Mouse (Mus musculus) thymus, adult 18-20 months (tissue): ENCODE data around the gene Sgpp2.

Source experiments
- DNase-seq, 2 experiments: peaks; one replicate each; pipeline ENCODE4 v3.0.0; 2022; ENCODE audit warnings: mixed read lengths in 2 of 2

Gene Sgpp2

DNA sequence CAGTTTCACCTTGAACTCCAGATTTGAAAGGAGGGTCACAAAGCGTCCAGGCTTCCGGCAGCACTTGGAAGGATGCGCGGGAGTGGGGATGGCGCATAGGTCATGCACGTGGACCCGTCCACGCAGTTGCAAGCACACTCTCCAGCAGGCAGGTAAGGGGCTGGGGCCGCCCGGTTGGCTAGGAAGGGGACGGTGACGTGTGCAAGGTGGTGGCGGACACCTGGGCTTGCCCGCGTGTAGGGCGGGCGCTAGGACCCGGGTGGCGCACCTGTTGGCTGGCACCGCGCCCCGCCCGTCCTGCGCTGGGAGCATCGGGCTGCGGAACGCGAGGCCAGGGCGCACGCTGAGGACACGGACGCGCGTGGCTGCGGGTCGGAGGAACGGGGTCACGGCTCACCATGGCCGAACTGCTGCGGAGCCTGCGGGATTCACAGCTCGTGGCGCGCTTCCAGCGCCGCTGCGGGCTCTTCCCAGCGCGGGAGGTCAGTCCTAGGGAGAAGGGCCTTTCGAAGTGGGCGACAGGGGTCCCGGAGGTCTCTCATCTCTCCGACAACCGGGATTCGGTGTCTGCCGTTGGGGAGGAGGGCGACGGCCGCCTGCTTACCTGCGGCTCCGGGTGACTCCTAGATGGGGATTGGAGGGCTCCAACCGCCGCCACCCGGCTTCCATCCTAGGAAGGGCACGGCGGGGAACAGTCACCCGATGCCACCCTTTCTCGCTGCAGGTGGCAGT is at the start of gene Sgpp2:
TSS of gene Sgpp2 (plus strand) at position 325 of the 732 bp plus-strand sequence.
- no peak for DNase-seq

DNA sequence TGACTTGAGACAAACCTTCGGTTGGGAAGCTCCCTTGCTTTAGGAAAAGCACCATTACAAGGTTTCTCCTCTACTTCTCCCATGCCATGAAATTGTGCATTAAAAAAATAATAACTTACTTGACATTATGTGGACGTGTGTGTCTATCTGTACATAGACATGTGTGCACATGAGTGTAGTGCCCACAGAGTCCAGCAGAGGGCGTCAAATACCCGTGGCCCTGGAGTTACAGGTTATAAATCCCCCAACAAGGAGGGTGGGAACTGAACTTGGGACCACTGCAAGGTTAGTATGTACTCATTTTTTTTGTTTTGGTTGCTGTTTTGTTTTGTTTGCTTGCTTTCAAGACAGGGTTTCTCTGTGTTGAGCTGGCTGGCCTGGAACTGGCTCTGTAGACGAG is 42.6 kb upstream of the Sgpp2 start:
- no peak for DNase-seq

DNA sequence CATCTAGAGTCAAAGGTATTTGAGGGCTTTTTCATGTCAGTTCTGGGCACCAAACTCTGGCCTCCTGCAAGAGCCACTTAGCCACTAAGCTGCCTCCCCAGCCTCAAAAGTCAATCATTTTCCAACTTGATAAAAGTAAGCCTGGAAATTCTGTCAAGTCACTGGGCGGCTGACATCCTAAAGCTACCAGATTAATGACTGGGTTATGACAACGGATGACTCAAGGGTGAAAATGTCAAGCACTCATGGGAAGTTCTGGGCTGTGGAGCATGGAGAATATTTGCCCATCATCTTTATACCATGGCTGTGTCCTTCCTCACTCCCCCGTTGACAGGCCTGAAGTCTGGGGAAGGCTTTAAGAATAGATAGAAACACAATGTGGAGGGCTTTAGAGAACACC is 37.2 kb upstream of the Sgpp2 start:
- no peak for DNase-seq

DNA sequence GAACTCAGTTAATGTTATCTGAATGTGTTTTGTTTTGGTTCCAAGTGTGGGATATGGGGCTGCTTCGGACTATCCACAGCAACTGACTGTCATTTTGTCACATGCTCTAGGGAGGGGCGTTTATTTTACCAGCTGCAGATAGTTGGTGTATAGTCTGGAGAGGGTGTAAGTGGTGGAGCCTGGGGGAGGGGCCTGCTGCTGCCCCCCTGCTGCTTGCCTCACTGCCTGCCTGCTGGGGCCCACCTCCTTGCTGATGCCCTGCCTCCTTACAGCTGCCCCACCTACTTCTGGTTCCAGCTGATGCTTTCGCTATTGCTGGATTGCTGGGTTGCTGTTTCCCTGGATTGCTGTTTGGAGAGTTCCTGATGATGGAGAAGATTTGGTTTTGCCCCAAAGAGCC is 31.0 kb upstream of the Sgpp2 start:
- DNase-seq = no peak

DNA sequence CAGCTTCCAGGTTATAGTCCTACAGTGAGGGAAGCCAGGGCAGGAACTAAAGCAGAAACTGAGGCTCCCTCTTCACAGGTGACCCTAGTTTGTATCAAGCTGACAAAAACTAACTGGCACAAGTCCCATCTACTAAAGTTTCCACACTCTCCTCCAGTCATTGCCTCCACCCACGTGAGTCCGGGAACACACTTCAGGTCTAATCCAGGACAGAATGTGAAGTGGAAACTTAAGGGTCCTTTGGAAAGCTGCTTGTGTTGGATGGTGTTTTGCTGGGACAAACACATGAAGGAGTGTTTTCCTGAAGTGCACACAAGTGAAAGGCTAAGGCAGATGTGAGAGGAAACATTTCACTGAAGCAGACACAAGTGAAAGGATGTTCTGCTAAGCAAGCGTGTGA is 17.7 kb upstream of the Sgpp2 start:
- no peak for DNase-seq

DNA sequence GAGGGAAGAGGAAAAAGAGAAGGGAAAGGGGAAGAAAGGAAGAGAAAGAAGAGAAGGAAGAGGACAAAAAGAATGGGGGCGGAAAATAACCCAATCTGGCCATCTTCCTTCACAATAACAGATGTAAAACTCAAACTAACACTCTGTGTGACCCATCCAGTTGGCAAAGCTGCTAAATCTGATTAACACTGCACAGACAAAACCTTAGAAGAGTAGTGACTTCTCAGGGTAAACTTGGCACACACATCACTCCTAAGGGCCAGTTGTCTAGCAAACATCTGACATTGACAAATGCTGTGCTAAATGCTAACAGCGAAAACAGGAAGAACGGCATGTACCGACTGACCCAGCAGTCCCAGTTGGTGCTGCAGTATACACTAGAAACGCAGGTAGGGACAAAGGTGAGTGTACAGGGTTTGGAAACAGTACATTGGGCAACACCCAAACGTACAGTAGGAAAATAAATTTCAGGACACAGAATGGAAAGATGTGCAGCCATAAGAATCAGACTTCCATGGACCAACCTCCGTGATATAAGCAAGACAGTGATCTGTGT is 10.4 kb upstream of the Sgpp2 start:
- no peak for DNase-seq

DNA sequence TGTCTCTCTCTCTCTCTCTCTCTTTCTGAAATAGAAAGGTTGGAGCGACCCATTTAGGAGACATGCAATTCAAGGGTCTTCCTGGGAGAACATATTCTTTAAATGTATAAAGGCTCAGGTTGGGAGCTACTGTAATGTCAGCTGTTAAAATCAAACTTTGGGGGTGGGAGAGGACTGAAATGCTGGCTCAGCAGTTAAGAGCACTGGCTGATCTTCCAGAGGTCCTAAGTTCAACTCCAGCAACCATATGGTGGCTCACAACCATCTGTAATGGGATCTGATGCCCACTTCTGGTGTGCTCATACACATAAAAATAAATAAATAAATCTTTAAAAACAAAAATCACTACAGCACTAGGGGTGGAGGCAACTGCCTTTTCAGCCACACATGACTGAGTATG is 1.5 kb upstream of the Sgpp2 start:
- DNase-seq = no peak

DNA sequence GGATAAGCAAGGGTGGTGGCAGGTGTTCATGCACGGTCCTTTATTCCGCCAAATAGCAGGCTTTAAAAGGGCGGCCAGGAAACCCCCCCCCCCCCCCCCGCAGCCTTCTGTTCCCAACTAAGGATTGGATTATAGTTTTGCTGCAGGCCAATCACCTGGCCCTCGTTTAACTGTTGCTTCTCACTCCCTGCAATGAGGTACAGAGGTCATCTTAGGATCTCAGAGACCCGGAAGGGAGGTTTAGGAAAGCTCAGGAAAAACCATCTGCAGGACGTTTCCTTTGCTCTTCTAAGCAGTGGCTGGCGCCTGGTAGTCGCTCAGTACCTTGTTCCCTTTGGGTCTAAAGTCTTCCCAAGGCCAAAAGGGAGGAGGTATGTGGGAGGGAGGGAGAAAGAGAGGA is 865 bp upstream of the Sgpp2 start:
- no peak for DNase-seq

DNA sequence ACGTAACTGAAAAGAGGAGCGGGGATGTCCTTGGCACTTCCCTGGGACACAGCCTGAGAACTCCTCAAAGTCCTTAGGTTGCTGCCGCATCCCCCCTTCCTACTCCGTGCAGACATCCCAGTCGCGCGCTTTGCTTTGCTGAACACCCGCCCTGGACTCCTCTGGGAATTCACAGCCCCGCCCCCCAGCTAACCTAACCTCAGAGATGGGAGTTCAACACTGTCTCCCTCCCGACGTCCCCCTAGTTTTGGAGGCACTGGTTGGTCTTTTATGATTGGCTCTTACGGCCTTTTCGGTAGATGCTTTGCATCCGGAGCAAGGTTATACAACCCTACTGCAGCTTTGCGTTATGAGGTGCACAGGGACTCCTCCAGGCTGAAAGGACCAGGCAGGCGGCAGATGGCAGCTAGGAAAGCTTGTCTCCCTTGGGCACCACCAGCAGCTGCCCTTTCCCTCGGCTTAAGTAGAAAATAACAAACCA is 756 bp downstream of the Sgpp2 start:
- DNase-seq = no peak

DNA sequence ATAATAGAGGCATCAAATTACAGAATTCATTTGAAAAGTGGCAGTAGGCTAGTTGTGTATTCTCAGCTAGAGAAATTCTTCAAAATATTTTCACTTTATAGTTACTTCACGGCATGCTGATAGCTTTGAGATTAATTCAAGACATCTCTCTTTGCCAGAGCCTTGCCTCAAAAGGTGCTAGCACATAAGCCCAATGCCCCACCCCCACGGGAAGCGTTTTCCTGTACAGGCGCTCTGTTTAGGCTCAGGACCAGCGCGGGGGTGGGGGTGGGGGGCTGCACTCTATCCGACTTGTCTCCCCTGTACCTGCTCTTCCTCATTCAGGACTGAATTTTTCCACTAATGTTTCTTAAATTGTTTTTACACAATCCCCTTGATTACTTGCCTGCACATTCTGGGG is 1.3 kb downstream of the Sgpp2 start:
- no peak for DNase-seq

DNA sequence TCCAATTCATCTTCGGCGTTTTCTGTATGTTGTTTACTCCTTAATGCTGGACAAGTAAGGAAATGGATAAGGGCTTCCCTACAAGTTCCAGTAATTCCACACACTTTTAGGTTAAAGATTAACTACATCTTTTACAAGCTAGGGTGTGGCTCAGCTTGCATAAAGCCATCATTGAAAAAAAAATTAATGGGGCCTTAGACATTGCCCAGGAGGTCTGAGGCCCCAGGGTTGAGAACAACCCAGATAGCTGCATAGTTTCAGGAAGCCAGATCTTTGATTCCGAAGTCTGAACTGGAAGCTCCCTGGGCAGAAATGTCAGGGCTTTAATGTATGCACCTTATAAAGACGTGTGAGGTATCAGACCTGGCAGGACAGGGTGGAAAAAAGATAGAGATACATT is 2.8 kb downstream of the Sgpp2 start:
- DNase-seq = no peak

DNA sequence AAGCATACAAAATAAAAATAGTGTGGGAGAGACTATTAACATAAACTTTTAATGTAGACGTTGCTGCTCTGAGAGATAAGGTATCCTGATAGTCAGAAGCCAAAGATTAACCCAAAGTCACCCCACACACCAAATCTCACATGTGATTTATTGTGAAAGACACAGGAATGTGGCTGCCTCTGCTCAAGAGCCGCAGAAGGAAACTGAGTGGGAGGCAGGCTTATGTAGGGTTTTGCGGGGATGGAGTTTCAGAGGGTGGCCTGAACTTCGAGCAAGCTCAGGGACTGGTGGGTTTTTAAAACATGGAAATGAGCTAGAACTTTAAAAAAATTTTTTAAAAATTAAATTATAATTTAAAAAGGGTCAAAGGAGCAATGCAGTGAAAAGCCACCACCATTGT is 3.8 kb downstream of the Sgpp2 start:
- no peak for DNase-seq

DNA sequence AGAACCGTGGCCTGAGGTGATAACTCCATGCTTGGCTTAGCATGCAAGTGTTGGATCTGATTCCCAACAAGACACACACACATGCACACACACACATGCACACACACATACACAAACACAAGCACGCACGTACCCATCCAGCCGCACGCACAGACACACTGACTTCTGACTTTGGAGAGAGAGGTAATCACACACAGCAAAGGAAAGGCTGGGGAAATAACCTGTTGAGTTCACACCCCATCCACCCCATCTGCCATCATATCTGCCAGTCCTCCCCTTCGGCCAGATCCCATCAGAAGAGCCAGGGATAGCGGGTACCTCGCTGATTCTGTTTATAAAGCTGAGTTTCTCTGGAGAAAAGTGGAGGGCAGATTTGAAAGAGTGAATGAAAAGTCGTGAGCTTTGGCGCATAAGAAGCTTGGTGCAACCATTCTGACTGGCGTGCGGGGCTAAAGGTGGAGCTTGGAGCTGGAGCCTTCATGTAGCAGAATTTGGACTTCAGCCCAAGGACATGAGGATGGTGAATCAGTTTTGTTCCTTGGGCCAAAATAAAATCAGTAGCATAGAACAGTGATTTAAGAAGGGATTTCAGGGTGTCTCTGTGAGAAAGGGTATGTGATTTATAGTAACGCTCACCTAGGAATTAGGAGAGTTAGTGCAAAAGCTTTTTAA is 8.1 kb downstream of the Sgpp2 start:
- DNase-seq = no peak

DNA sequence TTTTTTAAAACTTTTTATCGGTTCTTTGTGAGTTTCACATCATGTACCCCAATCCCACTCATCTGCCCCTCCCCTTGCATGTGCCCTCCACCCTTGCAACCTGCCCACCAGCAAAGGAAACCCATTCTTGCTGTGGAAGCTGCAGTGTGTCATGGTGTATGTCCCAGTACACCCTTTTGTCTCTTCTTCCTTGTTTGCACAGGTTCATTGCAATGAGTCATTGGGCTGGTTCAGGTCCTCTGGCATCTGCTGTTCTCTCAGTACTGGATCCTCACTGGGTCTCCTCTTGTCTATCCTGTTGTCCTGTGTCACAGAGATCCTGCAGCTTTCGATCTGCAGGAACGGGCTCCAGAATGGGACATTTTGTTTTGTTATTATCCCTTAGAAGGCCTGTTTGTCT is 10.1 kb downstream of the Sgpp2 start:
- DNase-seq = no peak

DNA sequence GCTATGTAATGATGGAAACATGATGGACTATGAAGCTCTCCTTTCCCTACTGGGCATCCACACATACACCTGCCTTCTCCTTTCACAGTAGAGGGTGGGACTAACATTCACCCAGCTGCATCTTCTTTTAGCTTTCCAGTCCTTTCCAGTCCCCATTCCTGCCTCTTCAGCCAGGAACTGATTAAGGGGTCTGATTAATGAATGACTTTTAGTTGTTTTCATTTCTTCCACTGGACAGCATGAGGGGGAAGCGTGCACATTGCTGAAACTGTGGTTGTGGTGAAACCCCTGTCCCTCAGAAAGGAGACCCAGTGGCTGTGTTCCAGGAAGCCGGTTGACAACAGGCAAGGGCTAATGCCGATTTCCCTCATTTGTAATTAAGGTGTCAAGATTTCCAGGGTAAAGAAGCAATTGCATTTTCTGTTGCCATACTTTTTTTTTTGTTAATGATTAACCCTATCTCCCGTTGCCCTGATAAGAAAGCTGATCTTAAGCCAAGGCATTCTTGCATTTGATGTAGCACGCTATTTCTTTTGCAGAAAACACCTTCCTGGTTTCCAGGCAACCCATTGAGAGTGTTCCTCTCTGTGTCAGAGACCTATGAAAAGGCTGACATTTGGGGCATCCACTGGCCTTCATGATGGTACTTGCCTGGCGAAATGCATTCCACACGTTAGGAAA is 12.1 kb downstream of the Sgpp2 start:
- no peak for DNase-seq

DNA sequence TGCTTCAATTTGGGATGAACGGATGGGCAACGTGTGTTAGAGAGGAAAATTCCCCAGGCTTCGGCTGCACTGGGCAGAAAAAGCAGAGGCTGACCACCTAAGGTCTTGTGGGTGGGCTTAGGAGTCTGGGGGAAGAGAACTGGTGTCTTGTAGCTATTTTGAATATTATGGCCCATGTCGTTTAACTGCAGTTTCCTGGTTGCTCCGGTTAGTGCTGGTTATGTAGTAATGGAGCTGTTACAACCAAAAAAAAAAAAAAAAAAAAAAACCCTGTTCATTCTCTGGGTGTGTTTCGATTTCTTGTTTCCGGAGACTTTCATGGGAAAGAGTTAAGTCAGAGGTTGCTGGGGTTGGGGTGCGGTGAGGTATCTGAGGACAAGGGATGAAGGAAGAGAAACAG is 12.7 kb downstream of the Sgpp2 start:
- no peak for DNase-seq

DNA sequence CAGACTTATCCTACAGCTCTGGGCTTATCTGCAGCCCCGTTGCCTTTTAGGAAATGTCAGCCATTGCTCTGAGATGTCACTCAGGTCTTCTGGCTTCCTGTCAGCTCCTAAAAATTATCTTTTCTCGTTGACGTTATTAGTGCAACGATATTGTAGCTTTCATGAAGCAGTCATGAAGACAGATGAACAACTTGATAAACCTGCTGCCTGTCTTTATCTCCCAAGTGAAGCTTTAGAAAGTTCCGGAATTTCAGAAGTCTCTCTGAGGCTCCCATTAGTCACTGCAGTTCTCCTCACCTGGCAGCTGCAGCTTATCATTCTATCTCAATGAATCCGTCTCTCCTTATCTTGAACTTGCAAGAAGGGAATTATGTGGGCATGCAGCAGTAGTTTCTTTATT is 13.9 kb downstream of the Sgpp2 start:
- DNase-seq = no peak

DNA sequence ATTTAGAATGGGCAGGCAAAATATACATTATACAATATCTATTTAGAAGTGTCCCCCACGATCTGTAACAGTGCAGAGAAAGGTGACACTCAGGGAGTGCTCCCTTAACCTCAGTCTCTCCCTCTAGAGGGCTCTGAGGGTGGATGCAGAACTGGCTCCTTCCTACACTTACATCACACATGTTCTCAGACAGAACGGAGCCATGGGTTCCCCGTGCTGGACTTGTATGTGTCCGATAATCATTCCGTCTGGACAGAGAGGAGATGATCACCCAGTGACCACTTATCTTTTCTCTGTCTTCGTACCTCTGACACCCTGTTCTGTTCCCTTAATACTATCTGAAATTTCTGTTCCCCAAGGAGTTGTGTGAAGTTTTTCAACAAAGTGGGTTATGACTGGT is 15.7 kb downstream of the Sgpp2 start:
- no peak for DNase-seq

DNA sequence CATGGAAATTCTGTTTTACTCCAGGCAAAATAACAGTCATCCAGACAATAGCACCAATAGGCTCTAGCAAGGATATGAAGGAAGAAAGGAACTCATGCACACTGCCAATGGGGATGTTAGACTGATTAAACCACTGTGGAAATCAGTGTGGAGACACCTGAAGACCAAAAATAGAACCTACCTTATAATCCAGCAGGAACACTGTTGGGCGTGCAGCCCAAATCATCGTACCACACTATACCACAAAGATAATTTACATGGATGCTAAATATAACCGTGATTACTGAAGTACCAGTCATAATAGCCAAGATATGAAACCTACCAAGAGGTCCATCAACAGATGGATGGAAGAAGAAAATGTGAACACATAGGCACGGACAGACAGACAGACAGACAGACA is 18.5 kb downstream of the Sgpp2 start:
- DNase-seq = no peak

DNA sequence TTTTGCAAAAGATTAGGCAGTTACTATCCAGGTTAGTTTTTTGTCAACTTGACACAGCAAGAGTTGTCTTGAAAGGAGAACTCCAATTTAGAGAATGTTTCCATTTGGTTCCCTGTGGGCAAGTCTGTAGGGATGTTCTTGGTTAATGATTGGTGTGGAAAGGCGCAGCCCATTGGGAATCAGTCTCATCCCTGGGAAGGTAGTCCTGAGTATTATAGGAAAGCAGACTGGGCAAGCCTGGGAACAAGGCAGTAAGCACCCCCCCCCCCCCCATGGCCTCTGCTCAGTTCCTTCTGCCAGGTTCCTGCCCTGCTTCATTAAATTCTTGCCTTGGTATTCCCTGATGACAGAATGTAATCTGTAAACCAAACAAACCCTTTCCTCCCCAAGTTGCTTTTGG is 19.7 kb downstream of the Sgpp2 start:
- DNase-seq = no peak

DNA sequence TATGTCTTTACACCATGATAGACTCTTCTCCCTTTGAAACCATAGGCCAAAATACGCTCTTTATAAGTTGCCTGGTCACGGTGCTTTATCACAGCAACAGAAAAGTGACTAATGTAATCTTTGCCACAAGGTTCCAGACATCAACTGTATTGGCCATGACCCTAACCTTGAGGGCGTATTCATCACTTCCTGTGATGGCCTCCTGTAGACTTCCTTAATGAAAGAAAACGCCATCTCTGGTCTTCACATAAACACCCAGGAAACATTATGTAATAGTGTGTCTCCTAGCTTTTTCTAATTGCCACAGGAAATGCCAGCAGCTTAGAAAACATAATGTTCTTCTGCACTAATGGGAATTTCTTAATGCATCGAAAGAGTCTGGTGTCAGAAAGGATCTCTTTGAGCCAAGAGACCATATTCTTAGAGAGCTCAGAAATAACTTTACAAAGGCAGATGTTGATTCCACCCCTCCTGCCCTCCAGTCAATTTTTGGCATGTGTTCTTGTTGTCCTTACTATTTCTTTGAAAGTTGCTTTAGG is 20.5 kb downstream of the Sgpp2 start:
- DNase-seq = no peak

DNA sequence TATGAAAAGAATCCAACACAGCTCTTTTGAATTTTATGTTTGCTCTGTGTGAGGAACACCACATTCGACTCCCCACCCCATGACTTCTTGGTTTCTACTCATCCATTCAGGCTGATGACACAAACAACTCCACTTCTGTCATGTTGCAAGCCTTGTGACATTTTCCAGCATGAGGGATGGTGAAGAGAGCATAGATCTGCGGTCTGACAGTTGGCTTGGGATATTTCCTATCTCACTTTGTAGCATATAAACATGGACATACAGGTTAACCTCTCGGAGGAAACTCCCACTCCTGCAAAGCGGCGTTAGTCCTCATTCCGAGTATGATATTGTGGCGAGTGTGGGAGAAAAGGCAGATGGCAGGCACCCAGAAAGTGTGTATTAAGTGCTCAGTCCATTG is 27.6 kb downstream of the Sgpp2 start:
- DNase-seq = no peak

DNA sequence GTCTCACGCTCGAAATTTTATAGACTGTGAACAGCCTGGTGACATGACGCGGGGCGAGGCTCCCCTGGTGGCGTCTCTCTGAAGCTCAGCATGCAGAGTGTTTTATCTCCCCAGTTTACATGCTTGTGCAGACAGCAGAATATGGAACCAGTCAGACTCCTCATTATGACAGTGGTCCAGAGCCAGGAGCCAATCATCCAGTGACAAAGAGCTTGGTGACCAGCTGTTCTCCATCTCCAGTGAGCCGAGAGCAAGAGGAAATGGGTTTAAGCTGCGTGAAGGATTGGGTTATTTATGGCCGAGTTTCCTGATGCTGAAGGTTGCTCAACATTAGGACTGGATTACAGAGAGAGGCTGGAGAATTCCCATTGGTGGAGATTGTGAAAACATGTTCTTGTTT is 28.1 kb downstream of the Sgpp2 start:
- DNase-seq = no peak

DNA sequence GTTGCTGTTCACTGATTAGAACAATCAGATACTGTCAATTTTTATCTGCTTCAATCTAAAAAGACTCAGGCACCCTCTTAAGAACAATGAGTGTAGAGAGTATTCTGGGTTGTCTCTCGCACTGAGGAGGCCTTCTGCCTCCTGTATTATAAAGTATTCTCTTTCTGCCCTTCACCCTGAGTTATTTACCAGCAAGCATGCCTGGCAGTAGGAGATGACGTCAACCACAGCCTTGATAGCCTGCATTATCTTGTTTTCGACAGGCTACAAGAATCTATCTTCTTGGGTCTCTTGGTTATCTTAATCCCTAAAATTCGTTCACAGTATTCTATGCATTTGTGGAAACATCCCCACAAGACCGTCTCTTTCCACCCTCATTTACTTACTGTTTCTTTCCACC is 29.8 kb downstream of the Sgpp2 start:
- no peak for DNase-seq
